Mouse (Mus musculus): ENCODE results near the gene Gjb5. TPM values are rescaled to one million over a fixed set of nuclear protein-coding genes. Genes with fewer than 3 reads are reported as not detected.

Gene Gjb5
- total RNA-seq, 4 experiments from 2014 or later = 0.16 to 0.59 (median 0.30) TPM

DNA sequence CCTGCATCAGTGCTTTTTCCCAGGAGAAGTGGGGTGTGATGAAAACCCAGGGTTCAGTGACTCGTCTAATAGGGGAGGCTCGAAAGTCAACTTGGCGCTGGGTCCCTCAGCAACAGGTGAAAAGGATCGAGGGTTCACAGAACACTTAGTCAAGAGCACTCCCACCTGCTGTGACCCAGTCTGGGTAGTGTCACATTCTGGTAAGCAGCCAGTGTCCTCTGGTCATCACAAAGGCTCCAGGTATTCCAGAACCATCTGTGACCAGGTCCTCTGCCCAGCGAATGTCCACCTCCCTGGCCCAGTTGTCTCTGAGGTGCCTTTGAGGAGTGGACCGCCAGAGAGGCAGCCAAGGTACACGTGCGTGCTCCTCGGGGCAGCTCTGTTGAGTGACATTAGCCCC is 46.4 kb downstream of the Gjb5 start:
- DNase-seq (ENCODE audit: low spot score) = no peak

DNA sequence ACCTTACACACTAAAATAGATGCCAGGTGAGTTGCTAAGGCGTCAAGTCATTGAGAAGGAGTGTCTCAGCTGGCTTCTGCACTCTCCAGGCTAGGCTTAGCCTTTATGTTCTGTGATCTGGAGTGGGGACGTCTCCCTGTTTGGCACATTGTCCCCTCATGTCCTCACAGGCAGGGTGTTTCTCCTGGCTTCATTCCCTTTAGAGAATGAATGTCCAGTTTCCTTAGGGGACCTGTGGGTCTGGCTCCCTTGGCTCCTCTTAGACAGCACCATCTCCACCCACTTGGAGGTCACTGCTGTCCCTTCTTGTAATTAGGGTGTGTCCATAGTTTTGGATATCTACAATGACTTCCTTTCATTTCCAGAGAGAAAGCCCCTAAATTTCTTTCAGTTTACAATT is 51.1 kb downstream of the Gjb5 start:
- no peak for DNase-seq (ENCODE audit: low spot score)

Other genes starting within 250 kb of the Gjb5 start
- 1 to 10 TPM; 1.0 to 3.1 (median 2.4) TPM for gene Tmem35b, start 234.5 kb downstream of the Gjb5 start, total RNA-seq (2022)
- gene Dlgap3, start 189.0 kb downstream of the Gjb5 start, total RNA-seq (2022) = under 1 TPM; 0.06 to 0.98 (median 0.25) TPM
- 10 to 100 TPM; 55.6 to 65.7 (median 60.7) TPM for gene Smim12, start 114.4 kb downstream of the Gjb5 start, total RNA-seq (2022)
- gene Gja4, start 44.1 kb downstream of the Gjb5 start, total RNA-seq (2022) = 10 to 100 TPM in 2 of 4 experiments, 1 to 10 TPM in 2; 7.5 to 10.8 (median 9.1) TPM
- under 1 TPM in 1 of 4 experiments, not detected in 3; 0.14 TPM for gene Gjb3, start 27.3 kb downstream of the Gjb5 start, total RNA-seq (2022)
- gene Gjb4, start 4.1 kb downstream of the Gjb5 start, total RNA-seq (2022) = not detected